8 mouse cellular contexts compared by ENCODE assay signal in the genomic region with DNA sequence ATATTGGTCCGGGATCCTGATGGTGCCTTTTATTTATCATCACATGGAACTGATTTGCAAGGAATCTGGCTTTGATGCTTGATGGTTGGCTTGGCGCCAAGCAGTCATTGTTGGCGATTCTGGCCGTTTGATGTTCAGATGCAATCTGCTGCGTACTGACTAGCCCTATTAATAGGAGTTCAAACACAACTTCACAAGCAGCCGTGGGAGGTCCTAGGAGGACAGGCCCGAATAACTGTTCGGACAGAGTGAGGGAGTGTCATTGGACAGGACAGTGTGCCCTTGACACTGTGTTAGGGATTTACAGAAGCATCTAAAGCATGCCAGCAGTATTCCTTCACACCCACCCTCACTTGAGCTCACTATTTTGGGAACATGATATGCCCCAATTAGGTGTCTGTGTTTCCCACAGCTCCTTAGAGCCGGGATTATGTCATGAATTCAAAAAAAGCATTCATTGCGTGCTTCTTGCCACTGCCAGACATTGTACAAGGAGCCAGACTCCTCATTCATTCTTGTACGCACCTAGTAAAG. TPM values are rescaled to one million over a fixed set of nuclear protein-coding genes. Genes with fewer than 3 reads are reported as not detected.
A peak's percentile ranks its signal among the peaks of the same experiment; 100 is the strongest.
DNase-seq lines count a peak whose midpoint lies in the region; ATAC-seq and TF ChIP-seq lines count a peak whose summit lies in the region.

No protein-coding gene starts in this region.

- no peaks in the 10 kb centered on the region for H3K9me3 ChIP-seq in heart, embryonic 12.5 days (replicated peaks)
- H3K9me3 ChIP-seq in limb, embryonic 15.5 days, result no peaks in the 10 kb centered on the region
- H3K9me3 ChIP-seq in kidney, embryonic 14.5 days (ENCODE audit: control insufficient read depth, low read length), result no peaks in the 10 kb centered on the region

- H3K27ac ChIP-seq in heart, embryonic 12.5 days (ENCODE audit: poor library complexity, severe bottlenecking), result peak overlapping the region; percentile 73
- H3K27ac ChIP-seq in limb, embryonic 15.5 days, result no peak overlapping the region
- H3K27ac ChIP-seq in kidney, embryonic 14.5 days (ENCODE audit: low read depth, low read length), result no peak overlapping the region

- H3K9ac ChIP-seq in heart, embryonic 12.5 days, result no peak overlapping the region
- no peak overlapping the region for H3K9ac ChIP-seq in limb, embryonic 15.5 days
- no peak overlapping the region for H3K9ac ChIP-seq in kidney, embryonic 14.5 days (ENCODE audit: low read depth, low read length)

- peaks cover 21% of the 10 kb centered on the region for H3K4me1 ChIP-seq in heart, embryonic 12.5 days (replicated peaks)
- peaks cover 5% of the 10 kb centered on the region; the same call in 1 of the 2 replicates for H3K4me1 ChIP-seq in limb, embryonic 15.5 days
- H3K4me1 ChIP-seq in kidney, embryonic 14.5 days (ENCODE audit: control insufficient read depth, insufficient read depth, low read length), result no peaks in the 10 kb centered on the region

- H3K4me3 ChIP-seq in heart, embryonic 12.5 days, result no peak overlapping the region
- H3K4me3 ChIP-seq in limb, embryonic 15.5 days, result no peak overlapping the region
- no peak overlapping the region for H3K4me3 ChIP-seq in kidney, embryonic 14.5 days (ENCODE audit: low read length)

- DNase-seq in cerebellum, postnatal 10 days, result peak; percentile 61 to 64
- no peak for DNase-seq in cerebellum, adult 9-11 months
- peak; percentile 92 for DNase-seq in brain, embryonic 14.5 days (ENCODE audit: low read depth)
- no peak for DNase-seq in kidney, adult 9 months

- H3K36me3 ChIP-seq in heart, embryonic 12.5 days, result no peaks in the 10 kb centered on the region
- H3K36me3 ChIP-seq in limb, embryonic 15.5 days, result no peaks in the 10 kb centered on the region
- H3K36me3 ChIP-seq in kidney, embryonic 14.5 days (ENCODE audit: control insufficient read depth, insufficient read depth, low read length), result no peaks in the 10 kb centered on the region

- ATAC-seq in heart, embryonic 12.5 days (ENCODE audit: insufficient number of reproducible peaks, low FRiP score), result peak; percentile 87
- 0 out of 2 replicates have a peak, but pooled peaks have one; percentile 40 for ATAC-seq in limb, embryonic 15.5 days (ENCODE audit: insufficient number of reproducible peaks, low FRiP score, low TSS enrichment, low read depth)
- ATAC-seq in erythroid progenitor cell, adult 5-6 weeks (replicated peaks; ENCODE audit: low FRiP score, poor library complexity, severe bottlenecking), result no peak
- no peak for ATAC-seq in kidney, embryonic 14.5 days (ENCODE audit: low FRiP score, low TSS enrichment)

- TF ChIP-seq CTCF in brain, embryonic 14.5 days (IDR thresholded peaks at IDR 0.05; ENCODE audit: borderline replicate concordance, extremely low read depth, insufficient read depth, insufficient read length), result no peak

- H3K4me2 ChIP-seq in heart, embryonic 12.5 days, result no peak overlapping the region
- peak overlapping the region; percentile 20; the same call in 1 of the 2 replicates for H3K4me2 ChIP-seq in limb, embryonic 15.5 days
- H3K4me2 ChIP-seq in kidney, embryonic 14.5 days (replicated peaks; ENCODE audit: low read depth, low read length), result no peak overlapping the region

- H3K27me3 ChIP-seq in heart, embryonic 12.5 days (replicated peaks), result no peaks in the 10 kb centered on the region
- no peaks in the 10 kb centered on the region for H3K27me3 ChIP-seq in limb, embryonic 15.5 days
- no peaks in the 10 kb centered on the region for H3K27me3 ChIP-seq in kidney, embryonic 14.5 days (ENCODE audit: control insufficient read depth, insufficient read depth, low read length)

- WGBS in heart, embryonic 12.5 days, result 36% methylated on average over 11 of the region's 11 CpGs
- WGBS in limb, embryonic 15.5 days, result 22% methylated on average over 11 of the region's 11 CpGs
- WGBS in kidney, embryonic 14.5 days, result 63% methylated on average over 11 of the region's 11 CpGs

- no peak for TF ChIP-seq POLR2A in brain, embryonic 14.5 days (IDR thresholded peaks at IDR 0.05; ENCODE audit: borderline replicate concordance, extremely low read depth, insufficient read depth, insufficient read length, poor library complexity, severe bottlenecking)

RNA-seq across cellular contexts. Expression of a gene that starts 23.0 kb away (rescaled TPM):
- 27.6 and 29.8 TPM in 2 replicates for polyA plus RNA-seq in brain, embryonic 14.5 days (2012; rRNA removed)
- 86.0 and 87.5 TPM in 2 replicates for polyA plus RNA-seq in heart, embryonic 12.5 days (2016; fragmentation: Nextera tagmentation; extraction: Ambion mirVana)
- 23.8 and 28.1 TPM in 2 replicates for polyA plus RNA-seq in limb, embryonic 15.5 days (2015; fragmentation: Nextera tagmentation; extraction: Ambion mirVana)
- total RNA-seq in erythroid progenitor cell, adult 5-6 weeks (2015; ENCODE audit: low replicate concordance), result 15.5 and 19.7 TPM in 2 replicates
- 2.2 and 5.4 TPM in 2 replicates for total RNA-seq in erythroid progenitor cell, adult 5-6 weeks (2017; ENCODE audit: low replicate concordance)
- 10.4 and 11.1 TPM in 2 replicates for polyA plus RNA-seq in kidney, embryonic 14.5 days (2014; fragmentation: Nextera tagmentation; extraction: Ambion mirVana)

Comparison
In these comparisons a context has a peak if more than half of its experiments do, and no peak if none do; other contexts are left out.
1. DNase-seq: peak in cerebellum, postnatal 10 days (2 of 2) and brain, embryonic 14.5 days (single experiment); none in cerebellum, adult 9-11 months (single experiment) and kidney, adult 9 months (single experiment).
2. ATAC-seq: peak in heart, embryonic 12.5 days (single experiment) and limb, embryonic 15.5 days (single experiment); none in erythroid progenitor cell, adult 5-6 weeks (single experiment) and kidney, embryonic 14.5 days (single experiment).